Mouse (Mus musculus) embryonic facial prominence, embryonic 14.5 days (tissue): Measurements from ENCODE around the gene Piezo1. TPM values are rescaled to one million over a fixed set of nuclear protein-coding genes. Genes with fewer than 3 reads are reported as not detected.

ENCODE experiments used
- ATAC-seq: fragments of 200-750 bp; cut with Nextera tagmentation; 2 replicates; pipeline ENCODE4 v1.8.0; 2017; ENCODE audit warnings: low read depth, moderate number of reproducible peaks, moderate TSS enrichment
- DNase-seq: peaks from one replicate; pipeline ENCODE4 v3.0.0-alpha.2; 2015; ENCODE audit warnings: low spot score
- H3K27ac ChIP-seq: fragments of 300-500 bp; sonication (generic); replicated peaks from 2 replicates; pipeline ENCODE4 v1.5.1; 2014; ENCODE audit warnings: low read depth, mild to moderate bottlenecking, low read length, moderate library complexity
- H3K27me3 ChIP-seq: fragments of 300-500 bp; sonication (generic); replicated peaks from 2 replicates; pipeline ENCODE4 v1.6.1; 2014; ENCODE audit warnings: low read length; ENCODE audit not compliant: control insufficient read depth, insufficient read depth
- H3K36me3 ChIP-seq: fragments of 300-500 bp; sonication (generic); 2 replicates; pipeline ENCODE4 v1.6.1; 2014; ENCODE audit warnings: low read length, mixed read lengths; ENCODE audit not compliant: control insufficient read depth, insufficient read depth
- H3K4me1 ChIP-seq: fragments of 300-500 bp; sonication (generic); 2 replicates; pipeline ENCODE4 v1.6.1; 2014; ENCODE audit warnings: antibody characterized with exemption, low read length; ENCODE audit not compliant: control insufficient read depth, insufficient read depth
- H3K4me2 ChIP-seq: fragments of 300-500 bp; sonication (generic); 2 replicates; pipeline ENCODE4 v1.6.1; 2014; ENCODE audit warnings: low read depth, mild to moderate bottlenecking, low read length, moderate library complexity, mixed read lengths
- H3K4me3 ChIP-seq: fragments of 300-500 bp; sonication (generic); 2 replicates; pipeline ENCODE4 v1.5.1; 2014; ENCODE audit warnings: low read depth, mild to moderate bottlenecking, low read length
- H3K9ac ChIP-seq: fragments of 300-500 bp; sonication (generic); 2 replicates; pipeline ENCODE4 v1.6.1; 2014; ENCODE audit warnings: low read depth, mild to moderate bottlenecking, low read length, moderate library complexity, mixed read lengths
- H3K9me3 ChIP-seq: fragments of 300-500 bp; sonication (generic); 2 replicates; pipeline ENCODE4 v1.6.1; 2016; ENCODE audit warnings: low read length; ENCODE audit not compliant: control insufficient read depth
- WGBS: fragments of 180-500 bp; shearing (Covaris S2); extraction: QIAGEN DNeasy Blood & Tissue Kit; methylation state at CpG from one replicate; pipeline ENCODE4 v1.1.7; 2014; 5-methylcytosine and 5-hydroxymethylcytosine counted together
- polyA plus RNA-seq: library from polyadenylated mRNA; unstranded; fragments of >200 nt; fragmentation: Nextera tagmentation; extraction: Ambion mirVana; gene quantifications from 2 replicates; pipeline ENCODE4 v1.2.1, GENCODE M21; 2014

Piezo1 gene
- polyA plus RNA-seq, 1 experiment from 2014 or later = 18.7 TPM

GRCm38 (mm10) chr8:122556030-122557009 is 5.2 kb upstream of the Piezo1 start:
- peak; percentile 90 for DNase-seq
- WGBS = 65% methylated on average over 12 of the region's 12 CpGs
- no peaks in the 10 kb centered on the region for H3K36me3 ChIP-seq
- peaks cover 27% of the 10 kb centered on the region for H3K4me1 ChIP-seq
- ATAC-seq = peak; percentile 69
- H3K4me3 ChIP-seq = no peak overlapping the region
- H3K9me3 ChIP-seq = no peaks in the 10 kb centered on the region
- H3K27ac ChIP-seq = peak overlapping the region; percentile 91
- 0 out of 2 replicates have a peak overlapping the region, but pooled peaks have one; percentile 42 for H3K9ac ChIP-seq
- no peak overlapping the region for H3K4me2 ChIP-seq
- no peaks in the 10 kb centered on the region for H3K27me3 ChIP-seq

DNA sequence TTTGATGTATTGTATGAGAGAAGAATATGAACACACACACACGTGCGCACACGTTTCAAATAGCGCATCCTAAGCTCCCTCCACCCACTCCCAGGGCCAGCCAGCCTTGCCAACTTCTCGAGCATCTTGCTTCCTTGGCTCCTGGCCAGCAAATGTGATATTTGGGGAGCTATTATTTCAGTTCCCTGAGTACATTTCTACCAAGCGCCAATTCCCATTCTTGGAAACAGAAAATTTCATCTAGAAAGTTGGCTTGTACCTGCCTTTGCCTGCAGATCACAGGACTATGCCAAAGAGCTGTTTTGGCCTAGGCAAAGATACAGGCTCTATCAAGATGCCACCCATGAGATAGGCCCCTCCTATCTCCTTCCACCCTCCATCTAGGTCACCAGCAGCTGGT is 3.7 kb upstream of the Piezo1 start:
- Histone ChIP-seq H3K27ac (peak overlapping the region; percentile 91; the same call in 1 of the 2 replicates), H3K9ac (no peak overlapping the region)

DNA sequence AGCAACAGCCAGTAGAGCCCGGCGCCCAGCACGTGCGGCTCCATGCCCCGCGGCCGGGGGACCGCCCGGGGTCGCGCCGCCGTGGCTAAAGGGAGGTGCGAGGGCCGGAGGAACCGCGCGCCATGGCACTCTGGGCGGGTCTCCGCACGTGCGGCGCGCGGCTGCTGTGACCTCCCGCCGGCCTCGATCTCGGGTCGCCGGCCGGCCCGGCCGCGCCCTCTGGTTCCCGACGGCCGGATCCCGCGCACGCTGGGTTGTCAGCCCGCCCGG is 199 bp downstream of the Piezo1 start:
- ATAC-seq = no peak; the same call in 1 of the 2 replicates
- H3K9me3 ChIP-seq = no peaks in the 10 kb centered on the region
- peak overlapping the region; percentile 91 for H3K27ac ChIP-seq
- no peaks in the 10 kb centered on the region for H3K36me3 ChIP-seq
- peak overlapping the region; percentile 94 for H3K9ac ChIP-seq
- no peak for DNase-seq
- H3K27me3 ChIP-seq = no peaks in the 10 kb centered on the region
- WGBS = no CpG with 5 or more reads among the region's 43 CpGs
- H3K4me1 ChIP-seq = peaks cover 34% of the 10 kb centered on the region
- peak overlapping the region; percentile 78 for H3K4me3 ChIP-seq
- peak overlapping the region; percentile 77 for H3K4me2 ChIP-seq

More for the DNA sequence above, 3.7 kb upstream of the Piezo1 start:
- 55% methylated on average over 6 of the region's 6 CpGs for WGBS
- ATAC-seq = no peak
- H3K36me3 ChIP-seq = no peaks in the 10 kb centered on the region
- peaks cover 33% of the 10 kb centered on the region for H3K4me1 ChIP-seq
- H3K4me3 ChIP-seq = no peak overlapping the region
- DNase-seq = peak; percentile 80
- no peak overlapping the region for H3K4me2 ChIP-seq
- no peaks in the 10 kb centered on the region for H3K27me3 ChIP-seq
- no peaks in the 10 kb centered on the region for H3K9me3 ChIP-seq

DNA sequence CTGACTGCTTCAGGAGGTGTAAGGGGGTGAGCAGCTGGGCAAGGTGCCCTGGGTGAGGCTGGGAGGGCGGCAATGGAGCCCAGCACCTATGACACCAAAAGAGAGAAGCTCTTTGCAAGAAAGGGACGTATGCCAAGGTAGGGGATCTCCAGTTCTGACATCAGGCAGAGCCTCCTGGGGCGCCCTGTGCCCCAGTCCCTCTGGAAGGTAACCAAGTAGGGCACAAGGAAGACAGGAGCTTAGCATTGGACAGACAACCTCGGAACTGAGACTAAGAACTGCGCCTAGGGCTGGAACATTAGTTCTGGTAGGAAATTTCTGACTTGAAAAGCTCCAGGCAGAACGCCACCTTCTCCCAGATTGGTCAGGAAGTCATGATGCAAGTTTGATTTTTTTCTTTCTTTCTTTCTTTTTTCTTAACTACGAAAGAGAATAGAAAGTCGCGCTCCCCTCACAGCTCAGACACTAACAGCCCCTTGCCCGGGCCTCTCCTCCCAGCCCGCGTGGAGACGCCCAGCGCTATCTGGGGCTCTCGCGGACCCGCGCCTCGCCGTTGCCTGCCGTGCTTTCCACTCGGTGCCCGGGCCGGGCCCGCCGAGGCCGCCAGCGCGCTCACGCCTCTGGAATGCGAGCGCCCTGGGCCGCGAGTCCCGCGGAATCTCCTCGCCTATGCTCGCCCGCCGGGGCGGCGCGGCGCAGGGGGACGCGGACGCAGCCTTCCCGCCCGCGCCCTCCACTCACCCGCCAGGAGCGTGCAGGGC is 715 bp downstream of the Piezo1 start:
- no peaks in the 10 kb centered on the region for H3K27me3 ChIP-seq
- no peaks in the 10 kb centered on the region for H3K36me3 ChIP-seq
- 3% methylated on average over 32 of the region's 52 CpGs for WGBS
- ATAC-seq (peak; percentile 53), DNase-seq (peak; percentile 63)
- peak overlapping the region; percentile 91 for H3K27ac ChIP-seq
- peak overlapping the region; percentile 78 for H3K4me3 ChIP-seq
- H3K9me3 ChIP-seq = no peaks in the 10 kb centered on the region
- H3K4me2 ChIP-seq = peak overlapping the region; percentile 77
- peak overlapping the region; percentile 94 for H3K9ac ChIP-seq
- peaks cover 30% of the 10 kb centered on the region for H3K4me1 ChIP-seq

DNA sequence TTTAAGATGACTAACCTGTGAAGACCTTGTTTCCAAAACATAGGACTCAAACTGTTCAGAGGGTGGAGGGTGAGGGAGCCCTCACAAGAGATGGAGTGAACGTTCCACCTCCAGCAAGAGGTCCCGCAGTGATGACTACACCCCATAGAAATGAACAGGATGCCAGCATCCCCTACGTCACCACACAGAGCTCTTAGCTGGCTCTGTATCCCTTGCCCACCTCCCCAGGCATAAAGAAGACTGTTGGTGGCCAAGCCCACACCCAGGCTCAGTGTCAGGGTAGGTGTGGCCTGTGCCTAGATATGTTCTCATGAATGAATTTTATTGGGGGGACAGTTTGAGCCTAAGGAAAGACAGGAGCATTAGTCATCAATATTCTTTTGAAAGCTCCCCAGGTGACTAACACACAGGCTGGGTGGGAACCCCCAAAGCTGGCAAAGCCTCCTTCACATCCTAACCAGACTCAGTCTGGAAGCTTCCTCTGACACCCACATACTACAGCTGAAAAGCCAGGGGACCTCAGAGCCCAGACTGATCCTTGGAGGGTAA is 2.2 kb downstream of the Piezo1 start:
- WGBS = 81% methylated on average over 3 of the region's 3 CpGs
- peak overlapping the region; percentile 40; the same call in 1 of the 2 replicates for H3K9ac ChIP-seq
- H3K27ac ChIP-seq = no peak overlapping the region
- no peaks in the 10 kb centered on the region for H3K9me3 ChIP-seq
- H3K27me3 ChIP-seq = no peaks in the 10 kb centered on the region
- H3K4me2 ChIP-seq = peak overlapping the region; percentile 77
- no peak for DNase-seq
- H3K36me3 ChIP-seq = no peaks in the 10 kb centered on the region
- peaks cover 23% of the 10 kb centered on the region for H3K4me1 ChIP-seq
- no peak for ATAC-seq
- peak overlapping the region; percentile 78; the same call in 1 of the 2 replicates for H3K4me3 ChIP-seq

- WGBS = 66% methylated on average over 13 of the region's 13 CpGs
- no peak for DNase-seq
- H3K4me3 ChIP-seq = no peak overlapping the region
- no peak for ATAC-seq
- peak overlapping the region; percentile 77; the same call in 1 of the 2 replicates for H3K4me2 ChIP-seq
- H3K9me3 ChIP-seq = no peaks in the 10 kb centered on the region
- H3K9ac ChIP-seq = no peak overlapping the region
- no peaks in the 10 kb centered on the region for H3K36me3 ChIP-seq
- H3K27ac ChIP-seq = no peak overlapping the region
- no peaks in the 10 kb centered on the region for H3K27me3 ChIP-seq
- peaks cover 23% of the 10 kb centered on the region for H3K4me1 ChIP-seq
Observed at GRCm38 (mm10) chr8:122548331-122548730, 2.8 kb downstream of the Piezo1 start.

GRCm38 (mm10) chr8:122547815-122548214 is 3.3 kb downstream of the Piezo1 start:
- Histone ChIP-seq H3K27me3 (no peaks in the 10 kb centered on the region), H3K9ac (0 out of 2 replicates have a peak overlapping the region, but pooled peaks have one; percentile 19), H3K4me1 (peaks cover 23% of the 10 kb centered on the region), H3K4me3 (no peak overlapping the region), H3K27ac (no peak overlapping the region), H3K36me3 (no peaks in the 10 kb centered on the region), H3K9me3 (no peaks in the 10 kb centered on the region), H3K4me2 (peak overlapping the region; percentile 18; the same call in 1 of the 2 replicates)
- no peak for ATAC-seq
- 27% methylated on average over 5 of the region's 5 CpGs for WGBS
- peak; percentile 51 for DNase-seq

- Histone ChIP-seq H3K9ac (0 out of 2 replicates have a peak overlapping the region, but pooled peaks have one; percentile 19), H3K9me3 (no peaks in the 10 kb centered on the region), H3K4me2 (peak overlapping the region; percentile 18; the same call in 1 of the 2 replicates), H3K36me3 (no peaks in the 10 kb centered on the region), H3K4me1 (peaks cover 23% of the 10 kb centered on the region), H3K4me3 (no peak overlapping the region), H3K27me3 (no peaks in the 10 kb centered on the region), H3K27ac (peak overlapping the region; percentile 33; the same call in 1 of the 2 replicates)
- no peak for ATAC-seq
- WGBS = 70% methylated on average over 24 of the region's 24 CpGs
- DNase-seq = no peak
Observed at GRCm38 (mm10) chr8:122546811-122547453, 4.2 kb downstream of the Piezo1 start.
